Mouse (Mus musculus) yolk sac, embryonic 10.5 days (tissue): ENCODE results near the gene P2rx1.
A peak's percentile ranks its signal among the peaks of the same experiment; 100 is the strongest.

Source experiments
- DNase-seq: peaks from one replicate; pipeline ENCODE4 v3.0.0-alpha.2; 2017; ENCODE audit warnings: low spot score

Gene P2rx1

GRCm38 (mm10) chr11:73023099-73023498 lies 24.2 kb downstream of the P2rx1 start:
- DNase-seq, result no peak

- no peak for DNase-seq
Observed at GRCm38 (mm10) chr11:73023827-73024226, 24.9 kb downstream of the P2rx1 start.

GRCm38 (mm10) chr11:73024236-73024904 lies 25.5 kb downstream of the P2rx1 start:
- peak; percentile 28 for DNase-seq

GRCm38 (mm10) chr11:73026961-73027360 lies 28.1 kb downstream of the P2rx1 start:
- DNase-seq, result no peak

- peak; percentile 82 for DNase-seq
Observed at GRCm38 (mm10) chr11:73030821-73031498, 32.1 kb downstream of the P2rx1 start.

- DNase-seq, result no peak
Observed at GRCm38 (mm10) chr11:73031536-73031935, 32.6 kb downstream of the P2rx1 start.

- no peak for DNase-seq
Observed at GRCm38 (mm10) chr11:73036077-73036476, 37.2 kb downstream of the P2rx1 start.

- no peak for DNase-seq
Observed at GRCm38 (mm10) chr11:73036889-73037288, 38.0 kb downstream of the P2rx1 start.

GRCm38 (mm10) chr11:73037691-73038090 lies 38.8 kb downstream of the P2rx1 start:
- DNase-seq, result no peak

- no peak for DNase-seq
Observed at GRCm38 (mm10) chr11:73039102-73039799, 40.3 kb downstream of the P2rx1 start.

- DNase-seq, result no peak
Observed at GRCm38 (mm10) chr11:73044229-73044755, 45.4 kb downstream of the P2rx1 start.

GRCm38 (mm10) chr11:73044789-73045188 lies 45.9 kb downstream of the P2rx1 start:
- DNase-seq, result no peak

GRCm38 (mm10) chr11:73047542-73047996 lies 48.7 kb downstream of the P2rx1 start, which contains the start of gene Ncbp3:
TSS of gene Ncbp3 (plus strand) at chr11:73047783.
- DNase-seq, result peak; percentile 96

- no peak for DNase-seq
Observed at GRCm38 (mm10) chr11:73048030-73048876, 49.4 kb downstream of the P2rx1 start.

GRCm38 (mm10) chr11:73049335-73049734 lies 50.4 kb downstream of the P2rx1 start:
- peak; percentile 54 for DNase-seq

GRCm38 (mm10) chr11:73052795-73053194 lies 53.9 kb downstream of the P2rx1 start:
- DNase-seq, result no peak

GRCm38 (mm10) chr11:73057701-73058100 lies 58.8 kb downstream of the P2rx1 start:
- no peak for DNase-seq

- DNase-seq, result no peak
Observed at GRCm38 (mm10) chr11:73059630-73060029, 60.7 kb downstream of the P2rx1 start.

- no peak for DNase-seq
Observed at GRCm38 (mm10) chr11:73061413-73061812, 62.5 kb downstream of the P2rx1 start.
